ENCODE assay signal across 7 mouse cellular contexts in the genomic region with DNA sequence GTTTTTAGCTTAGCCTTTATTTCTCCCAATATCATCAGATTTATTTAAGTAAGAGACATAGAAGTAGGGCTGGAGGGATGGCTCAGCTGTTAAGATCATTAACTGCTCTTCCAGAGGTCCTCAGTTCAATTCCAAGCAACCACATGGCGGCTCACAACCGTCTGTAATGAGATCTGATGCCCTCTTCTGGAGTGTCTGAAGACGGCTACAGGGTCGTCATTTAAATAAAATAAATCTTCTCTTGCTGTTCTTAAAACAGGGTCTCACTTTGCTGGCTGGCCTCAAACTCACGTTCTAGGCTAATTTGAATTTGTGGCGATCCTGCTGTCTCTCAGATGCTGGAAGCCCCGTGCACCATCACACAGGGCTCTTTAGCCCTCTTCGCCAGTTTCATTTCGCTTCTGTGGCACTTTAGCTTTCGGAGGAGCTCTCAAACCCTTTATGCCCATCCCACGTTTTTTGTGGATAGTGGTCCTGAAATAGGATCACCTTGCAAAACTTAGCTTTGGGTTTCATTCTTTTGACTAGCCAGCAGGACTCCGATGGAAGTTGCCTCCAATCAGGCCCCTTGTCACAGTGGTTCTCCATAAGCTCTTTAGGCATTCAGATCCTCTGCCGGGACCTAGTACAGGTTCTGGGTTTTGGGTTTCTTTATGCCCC. TPM values are rescaled to one million over a fixed set of nuclear protein-coding genes. Genes with fewer than 3 reads are reported as not detected.
A peak's percentile ranks its signal among the peaks of the same experiment; 100 is the strongest.
DNase-seq lines count a peak whose midpoint lies in the region; ATAC-seq and TF ChIP-seq lines count a peak whose summit lies in the region.

No protein-coding gene starts in this region.

- H3K27ac ChIP-seq in lung, postnatal 0 days (ENCODE audit: low read length) = peak overlapping the region; percentile 40
- H3K27ac ChIP-seq in forebrain, embryonic 11.5 days (ENCODE audit: low read depth, low read length) = peak overlapping the region; percentile 41; the same call in 1 of the 2 replicates
- no peak overlapping the region; the same call in 1 of the 2 replicates for H3K27ac ChIP-seq in liver, embryonic 13.5 days
- H3K27ac ChIP-seq in stomach, embryonic 16.5 days (ENCODE audit: low read length) = peak overlapping the region; percentile 36; the same call in 1 of the 2 replicates

- H3K27me3 ChIP-seq in lung, postnatal 0 days (replicated peaks; ENCODE audit: insufficient read depth, low read length) = no peaks in the 10 kb centered on the region
- no peaks in the 10 kb centered on the region; the same call in 1 of the 2 replicates for H3K27me3 ChIP-seq in forebrain, embryonic 11.5 days (ENCODE audit: control insufficient read depth, insufficient read depth, low read length)
- no peaks in the 10 kb centered on the region for H3K27me3 ChIP-seq in liver, embryonic 13.5 days
- no peaks in the 10 kb centered on the region for H3K27me3 ChIP-seq in stomach, embryonic 16.5 days (ENCODE audit: control insufficient read depth, insufficient read depth, low read length)

- H3K4me1 ChIP-seq in lung, postnatal 0 days (ENCODE audit: insufficient read depth, low read depth, low read length) = no peaks in the 10 kb centered on the region; the same call in 1 of the 2 replicates
- peaks cover 9% of the 10 kb centered on the region for H3K4me1 ChIP-seq in forebrain, embryonic 11.5 days (replicated peaks; ENCODE audit: control insufficient read depth, insufficient read depth, low read length)
- peaks cover 7% of the 10 kb centered on the region for H3K4me1 ChIP-seq in liver, embryonic 13.5 days (replicated peaks)
- no peaks in the 10 kb centered on the region for H3K4me1 ChIP-seq in stomach, embryonic 16.5 days (ENCODE audit: control insufficient read depth, insufficient read depth, low read length)

- H3K4me3 ChIP-seq in lung, postnatal 0 days (ENCODE audit: low read depth, low read length) = peak overlapping the region; percentile 74
- peak overlapping the region; percentile 48 for H3K4me3 ChIP-seq in forebrain, embryonic 11.5 days (ENCODE audit: low read depth, low read length)
- H3K4me3 ChIP-seq in liver, embryonic 13.5 days (replicated peaks) = peak overlapping the region; percentile 72
- H3K4me3 ChIP-seq in stomach, embryonic 16.5 days (replicated peaks; ENCODE audit: low read length) = peak overlapping the region; percentile 69

- no peaks in the 10 kb centered on the region for H3K9me3 ChIP-seq in lung, postnatal 0 days (ENCODE audit: low read length)
- no peaks in the 10 kb centered on the region for H3K9me3 ChIP-seq in forebrain, embryonic 11.5 days (ENCODE audit: control insufficient read depth, low read length)
- no peaks in the 10 kb centered on the region for H3K9me3 ChIP-seq in liver, embryonic 13.5 days (replicated peaks)
- no peaks in the 10 kb centered on the region for H3K9me3 ChIP-seq in stomach, embryonic 16.5 days (replicated peaks; ENCODE audit: control insufficient read depth, low read length)

- no peaks in the 10 kb centered on the region for H3K36me3 ChIP-seq in lung, postnatal 0 days (ENCODE audit: insufficient read depth, low read length)
- H3K36me3 ChIP-seq in forebrain, embryonic 11.5 days (ENCODE audit: control insufficient read depth, insufficient read depth, low read length) = no peaks in the 10 kb centered on the region
- no peaks in the 10 kb centered on the region for H3K36me3 ChIP-seq in liver, embryonic 13.5 days
- H3K36me3 ChIP-seq in stomach, embryonic 16.5 days (ENCODE audit: control insufficient read depth, insufficient read depth, low read length) = no peaks in the 10 kb centered on the region

- no peak for TF ChIP-seq EP300 in lung, postnatal 0 days (IDR thresholded peaks at IDR 0.05)

- ATAC-seq in lung, postnatal 0 days = peak; percentile 1; the same call in 1 of the 2 replicates
- peak; percentile 21; the same call in 1 of the 2 replicates for ATAC-seq in forebrain, embryonic 11.5 days (replicated peaks; ENCODE audit: low FRiP score)
- 0 out of 2 replicates have a peak, but pooled peaks have one; percentile 27 for ATAC-seq in liver, embryonic 13.5 days (ENCODE audit: low read depth)
- no peak for ATAC-seq in stomach, embryonic 16.5 days (ENCODE audit: insufficient read depth, low FRiP score)

- no peak for DNase-seq in lung, postnatal 0 days (ENCODE audit: low spot score)
- DNase-seq in lung, postnatal 4 days = no peak
- peak; percentile 38 for DNase-seq in ZHBTc4 (ENCODE audit: low read depth, low spot score)
- no peak for DNase-seq in forebrain, embryonic 11.5 days (ENCODE audit: low spot score)
- DNase-seq in liver, embryonic 13.5 days = no peak
- no peak for DNase-seq in ovary, postnatal 14 days (ENCODE audit: low spot score)

- peak overlapping the region; percentile 48 for H3K9ac ChIP-seq in lung, postnatal 0 days (replicated peaks; ENCODE audit: low read depth)
- peak overlapping the region; percentile 71 for H3K9ac ChIP-seq in forebrain, embryonic 11.5 days (ENCODE audit: low read length)
- H3K9ac ChIP-seq in liver, embryonic 13.5 days = peak overlapping the region; percentile 74
- peak overlapping the region; percentile 85 for H3K9ac ChIP-seq in stomach, embryonic 16.5 days (ENCODE audit: low read length)

- peak overlapping the region; percentile 71 for H3K4me2 ChIP-seq in lung, postnatal 0 days (replicated peaks; ENCODE audit: low read depth, low read length)
- H3K4me2 ChIP-seq in forebrain, embryonic 11.5 days (ENCODE audit: low read depth, low read length, severe bottlenecking) = peak overlapping the region; percentile 68
- peak overlapping the region; percentile 93 for H3K4me2 ChIP-seq in liver, embryonic 13.5 days
- peak overlapping the region; percentile 83 for H3K4me2 ChIP-seq in stomach, embryonic 16.5 days (ENCODE audit: low read depth, low read length)

- WGBS in lung, postnatal 0 days = 7% methylated on average over 13 of the region's 13 CpGs
- 11% methylated on average over 13 of the region's 13 CpGs for WGBS in forebrain, embryonic 11.5 days
- WGBS in liver, embryonic 13.5 days (ENCODE audit: insufficient replicate concordance) = 8% methylated on average over 13 of the region's 13 CpGs
- 7% methylated on average over 13 of the region's 13 CpGs for WGBS in stomach, embryonic 16.5 days

- TF ChIP-seq CTCF in lung, postnatal 0 days (IDR thresholded peaks at IDR 0.05) = peak; percentile 28; the same call in 1 of the 2 replicates

RNA-seq across cellular contexts. Expression of gene Tmem106c, which starts 0.5 kb away (rescaled TPM):
- 30.3 and 36.7 TPM in 2 replicates for polyA plus RNA-seq in lung, postnatal 0 days (2015; fragmentation: Nextera tagmentation; extraction: Ambion mirVana)
- 44.5 and 47.8 TPM in 2 replicates for polyA plus RNA-seq in forebrain, embryonic 11.5 days (2014; fragmentation: Nextera tagmentation; extraction: Ambion mirVana)
- polyA plus RNA-seq in liver, embryonic 13.5 days (2015; fragmentation: Nextera tagmentation; extraction: Ambion mirVana) = 14.8 and 15.8 TPM in 2 replicates
- polyA plus RNA-seq in stomach, embryonic 16.5 days (2015; fragmentation: Nextera tagmentation; extraction: Ambion mirVana) = 43.1 and 45.3 TPM in 2 replicates

RNA-seq across cellular contexts. Expression of gene Col2a1, which starts 41.0 kb away (rescaled TPM):
- 0.18 TPM in 1 of 2 replicates, not detected in the other for polyA plus RNA-seq in lung, postnatal 0 days (2015; fragmentation: Nextera tagmentation; extraction: Ambion mirVana)
- polyA plus RNA-seq in forebrain, embryonic 11.5 days (2014; fragmentation: Nextera tagmentation; extraction: Ambion mirVana) = 128 and 143 TPM in 2 replicates
- polyA plus RNA-seq in liver, embryonic 13.5 days (2015; fragmentation: Nextera tagmentation; extraction: Ambion mirVana) = 0.27 and 0.28 TPM in 2 replicates
- polyA plus RNA-seq in stomach, embryonic 16.5 days (2015; fragmentation: Nextera tagmentation; extraction: Ambion mirVana) = 0.59 and 0.85 TPM in 2 replicates

RNA-seq across cellular contexts. Expression of gene Vdr, which starts 53.0 kb away (rescaled TPM):
- 2.6 TPM in 2 replicates for polyA plus RNA-seq in lung, postnatal 0 days (2015; fragmentation: Nextera tagmentation; extraction: Ambion mirVana)
- 0.17 and 0.33 TPM in 2 replicates for polyA plus RNA-seq in forebrain, embryonic 11.5 days (2014; fragmentation: Nextera tagmentation; extraction: Ambion mirVana)
- 0.22 and 0.41 TPM in 2 replicates for polyA plus RNA-seq in liver, embryonic 13.5 days (2015; fragmentation: Nextera tagmentation; extraction: Ambion mirVana)
- 2.3 and 2.5 TPM in 2 replicates for polyA plus RNA-seq in stomach, embryonic 16.5 days (2015; fragmentation: Nextera tagmentation; extraction: Ambion mirVana)

Comparison
In these comparisons a context has a peak if more than half of its experiments do, and no peak if none do; other contexts are left out.
1. RNA of gene Col2a1, which starts 41.0 kb away (polyA plus RNA-seq): 128 to 143 TPM in forebrain, embryonic 11.5 days; 0.59 to 0.85 TPM in stomach, embryonic 16.5 days, 0.27 to 0.28 TPM in liver, embryonic 13.5 days and 0.18 TPM in lung, postnatal 0 days; every median in the first group is over 10 times any median in the second.
2. Peak in every context shown above with its lines, with median percentiles within 50 percentile points of each other: H3K4me2 ChIP-seq, H3K4me3 ChIP-seq and H3K9ac ChIP-seq.